Mouse (Mus musculus) hindbrain, embryonic 13.5 days (tissue): ENCODE measurements around the gene Ralgapb. TPM values are rescaled to one million over a fixed set of nuclear protein-coding genes. Genes with fewer than 3 reads are reported as not detected.

Source experiments
- ATAC-seq: fragments of 200-750 bp; cut with Nextera tagmentation; 2 replicates; pipeline ENCODE4 v1.8.0; 2017; ENCODE audit warnings: moderate TSS enrichment; ENCODE audit not compliant: low FRiP score
- H3K27ac ChIP-seq: fragments of 300-500 bp; sonication (generic); 2 replicates; pipeline ENCODE4 v1.5.1; 2015; ENCODE audit warnings: inconsistent platforms, mild to moderate bottlenecking, moderate library complexity
- H3K27me3 ChIP-seq: fragments of 300-500 bp; sonication (generic); 2 replicates; pipeline ENCODE4 v1.6.1; 2015; ENCODE audit warnings: mild to moderate bottlenecking, inconsistent platforms
- H3K36me3 ChIP-seq: fragments of 300-500 bp; sonication (generic); 2 replicates; pipeline ENCODE4 v1.6.1; 2015; ENCODE audit warnings: mild to moderate bottlenecking, inconsistent platforms
- H3K4me1 ChIP-seq: fragments of 300-500 bp; sonication (generic); replicated peaks from 2 replicates; pipeline ENCODE4 v1.6.1; 2015; ENCODE audit warnings: inconsistent platforms
- H3K4me2 ChIP-seq: fragments of 300-500 bp; sonication (generic); 2 replicates; pipeline ENCODE4 v1.6.1; 2015; ENCODE audit warnings: inconsistent platforms, mild to moderate bottlenecking, moderate library complexity
- H3K4me3 ChIP-seq: fragments of 300-500 bp; sonication (generic); 2 replicates; pipeline ENCODE4 v1.5.1; 2015; ENCODE audit warnings: mild to moderate bottlenecking, inconsistent platforms
- H3K9ac ChIP-seq: fragments of 300-500 bp; sonication (generic); 2 replicates; pipeline ENCODE4 v1.6.1; 2015; ENCODE audit warnings: mild to moderate bottlenecking, inconsistent platforms
- H3K9me3 ChIP-seq: fragments of 300-500 bp; sonication (generic); 2 replicates; pipeline ENCODE4 v1.6.1; 2016; ENCODE audit warnings: inconsistent platforms
- WGBS: fragments of 180-500 bp; shearing (Covaris S2); methylation state at CpG from one replicate; pipeline ENCODE4 v1.1.7; 2015; 5-methylcytosine and 5-hydroxymethylcytosine counted together
- polyA plus RNA-seq: library from polyadenylated mRNA; unstranded; fragments of >200 nt; fragmentation: Nextera tagmentation; extraction: Ambion mirVana; gene quantifications from 2 replicates; pipeline ENCODE4 v1.2.1, GENCODE M21; 2015

Ralgapb gene
- polyA plus RNA-seq, 1 experiment from 2014 or later, result 22.8 TPM

DNA sequence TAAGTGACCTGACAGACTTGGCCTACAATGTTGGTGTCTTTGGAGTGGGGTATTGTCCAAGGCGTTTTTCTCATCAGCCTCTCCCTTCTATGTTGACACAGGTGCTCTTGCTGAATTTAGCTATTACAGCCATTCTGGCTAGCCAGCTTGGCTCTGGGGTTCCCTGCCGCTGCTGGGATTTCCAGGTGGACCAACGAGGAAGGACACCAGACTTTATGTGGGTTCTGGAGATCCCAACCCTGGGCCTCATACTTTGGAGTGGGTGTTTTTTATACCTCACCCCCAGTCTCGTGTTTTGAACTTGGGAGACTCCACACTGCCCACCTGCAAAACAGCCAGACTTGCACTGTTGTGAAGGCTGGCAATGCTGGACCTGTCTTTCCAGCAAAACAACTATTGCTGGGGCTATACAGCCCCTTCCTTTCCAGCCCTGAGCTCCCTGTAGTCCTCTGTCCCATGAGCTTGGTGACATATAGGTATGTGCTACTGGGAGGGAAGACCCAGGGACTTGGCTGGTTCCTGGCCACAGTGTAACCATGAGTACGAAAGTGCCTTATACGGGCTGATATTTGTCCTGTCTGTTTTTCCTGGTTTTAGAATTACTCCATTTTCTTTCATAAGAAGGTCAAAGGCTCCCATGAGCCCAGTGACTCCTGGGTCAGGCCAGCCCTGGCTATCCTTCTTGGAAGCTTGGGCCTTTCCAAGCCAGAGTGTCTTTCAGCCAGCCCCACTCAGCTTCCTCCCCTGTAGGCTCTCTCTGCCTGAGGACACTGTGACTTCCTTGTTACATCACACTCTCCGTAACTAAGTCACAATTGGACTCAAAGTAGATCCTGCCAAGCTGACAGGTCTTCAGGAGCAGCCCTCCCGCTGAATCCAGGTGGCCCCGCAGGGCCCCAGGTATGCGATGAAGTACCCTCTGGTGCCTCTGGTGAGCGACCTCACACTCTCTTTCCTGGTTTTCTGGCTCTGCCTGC lies 92.5 kb downstream of the Ralgapb start, which contains the start of gene Adig:
Gene Adig (plus strand): TSS at position 777 of the 977 bp plus-strand sequence.
- Histone ChIP-seq H3K9ac (no peak within 1 kb of the TSS), H3K36me3 (peaks cover 31% of the 10 kb centered on the region), H3K27me3 (no peaks in the 10 kb centered on the region), H3K27ac (no peak within 1 kb of the TSS), H3K4me1 (no peaks in the 10 kb centered on the region), H3K4me3 (no peak within 1 kb of the TSS), H3K9me3 (no peaks in the 10 kb centered on the region), H3K4me2 (no peak within 1 kb of the TSS)
- no peak for ATAC-seq
- 80% methylated on average over 11 of the region's 11 CpGs for WGBS

DNA sequence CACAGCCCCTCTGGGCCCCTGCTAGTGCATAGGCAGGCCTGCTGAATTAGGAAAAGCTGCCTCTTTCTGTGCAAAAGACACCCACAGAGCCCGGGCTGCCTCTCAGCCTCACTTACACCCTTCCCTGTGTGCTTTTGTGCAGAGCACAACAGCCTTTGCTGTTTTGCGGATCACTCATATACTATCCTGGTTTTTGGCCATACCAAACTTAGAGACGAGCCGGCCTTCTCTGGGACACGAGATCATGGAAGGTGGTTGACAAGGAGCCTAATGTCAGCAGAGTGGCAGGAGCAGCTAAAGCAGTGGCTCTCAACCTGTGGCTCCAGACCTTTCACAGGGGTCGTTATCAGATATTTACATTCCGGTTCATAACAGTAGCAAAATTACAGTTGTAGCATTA lies 93.6 kb downstream of the Ralgapb start:
- Histone ChIP-seq H3K4me2 (no peak overlapping the region), H3K9me3 (no peaks in the 10 kb centered on the region), H3K27ac (no peak overlapping the region), H3K27me3 (no peaks in the 10 kb centered on the region), H3K9ac (no peak overlapping the region), H3K4me1 (no peaks in the 10 kb centered on the region), H3K36me3 (peaks cover 21% of the 10 kb centered on the region), H3K4me3 (no peak overlapping the region)
- WGBS, result 89% methylated on average over 7 of the region's 7 CpGs
- ATAC-seq, result no peak

DNA sequence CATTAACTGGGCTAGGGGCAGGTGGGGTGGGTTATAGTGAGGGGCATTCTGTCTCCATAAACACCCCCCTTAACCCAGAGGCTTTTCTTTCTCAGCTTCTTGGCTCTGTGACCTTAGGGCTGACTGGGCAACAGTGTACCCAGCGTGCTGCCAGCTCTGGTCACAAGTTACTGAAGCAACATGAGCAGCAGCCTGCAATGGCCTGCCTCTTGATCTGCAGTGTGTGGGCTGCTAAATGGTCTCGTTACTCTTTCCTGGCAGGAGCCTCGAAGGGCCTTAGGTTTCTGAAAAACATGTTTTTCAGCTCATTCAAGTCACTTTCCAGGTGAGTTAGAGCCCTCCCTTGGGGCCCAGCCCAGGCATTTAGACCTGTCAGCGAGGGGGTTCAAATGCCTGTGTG lies 94.0 kb downstream of the Ralgapb start:
- Histone ChIP-seq H3K4me2 (no peak overlapping the region), H3K36me3 (peaks cover 17% of the 10 kb centered on the region), H3K9ac (no peak overlapping the region), H3K9me3 (no peaks in the 10 kb centered on the region), H3K4me3 (no peak overlapping the region), H3K27me3 (no peaks in the 10 kb centered on the region), H3K4me1 (no peaks in the 10 kb centered on the region), H3K27ac (no peak overlapping the region)
- WGBS, result 74% methylated on average over 4 of the region's 4 CpGs
- ATAC-seq, result no peak

DNA sequence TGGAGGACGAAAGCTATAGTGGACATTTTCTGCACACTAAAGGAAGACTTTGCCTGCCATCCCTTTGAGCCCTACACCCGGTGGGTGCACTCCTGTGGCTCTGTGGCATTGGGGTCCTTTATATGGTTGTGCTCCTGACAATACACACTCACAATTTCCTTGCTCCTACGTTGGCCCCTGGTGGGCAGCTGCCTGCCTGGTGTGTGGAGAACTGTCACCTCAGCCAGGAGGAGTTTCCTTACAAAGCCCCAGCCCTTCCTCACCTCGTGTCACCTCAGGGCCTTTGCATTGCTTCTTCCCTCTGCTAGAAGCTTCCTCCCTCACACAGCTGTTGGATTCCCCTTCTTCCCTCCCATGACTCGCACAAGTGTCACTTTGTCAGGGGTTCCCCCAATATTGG lies 96.8 kb downstream of the Ralgapb start:
- Histone ChIP-seq H3K4me3 (no peak overlapping the region), H3K27me3 (no peaks in the 10 kb centered on the region), H3K27ac (no peak overlapping the region), H3K9ac (no peak overlapping the region), H3K36me3 (no peaks in the 10 kb centered on the region), H3K4me2 (no peak overlapping the region), H3K4me1 (no peaks in the 10 kb centered on the region), H3K9me3 (no peaks in the 10 kb centered on the region)
- no peak for ATAC-seq
- 89% methylated on average over 5 of the region's 5 CpGs for WGBS

DNA sequence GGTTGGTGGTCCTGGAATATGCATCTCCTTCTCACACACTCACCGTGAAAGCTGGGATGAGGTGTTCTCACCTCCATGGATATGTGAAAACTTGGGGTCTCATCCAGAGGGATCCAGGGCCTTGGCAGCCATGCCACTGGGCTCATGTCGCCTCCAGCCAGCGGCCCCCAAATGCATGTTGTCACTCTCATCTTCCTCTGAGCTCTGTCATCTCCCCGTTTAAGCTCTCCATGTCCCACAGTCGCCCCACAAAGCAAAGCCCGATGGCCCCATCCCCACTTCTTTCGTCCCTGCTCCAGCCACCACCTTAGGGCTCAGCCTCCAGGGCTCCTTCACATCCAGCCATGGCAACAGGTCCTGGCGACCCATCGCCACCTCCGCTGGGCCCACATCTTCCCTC lies 97.4 kb downstream of the Ralgapb start:
- Histone ChIP-seq H3K4me2 (no peak overlapping the region), H3K36me3 (no peaks in the 10 kb centered on the region), H3K4me1 (no peaks in the 10 kb centered on the region), H3K27ac (no peak overlapping the region), H3K9ac (no peak overlapping the region), H3K4me3 (no peak overlapping the region), H3K27me3 (no peaks in the 10 kb centered on the region), H3K9me3 (no peaks in the 10 kb centered on the region)
- no peak for ATAC-seq
- WGBS, result 96% methylated on average over 10 of the region's 10 CpGs

DNA sequence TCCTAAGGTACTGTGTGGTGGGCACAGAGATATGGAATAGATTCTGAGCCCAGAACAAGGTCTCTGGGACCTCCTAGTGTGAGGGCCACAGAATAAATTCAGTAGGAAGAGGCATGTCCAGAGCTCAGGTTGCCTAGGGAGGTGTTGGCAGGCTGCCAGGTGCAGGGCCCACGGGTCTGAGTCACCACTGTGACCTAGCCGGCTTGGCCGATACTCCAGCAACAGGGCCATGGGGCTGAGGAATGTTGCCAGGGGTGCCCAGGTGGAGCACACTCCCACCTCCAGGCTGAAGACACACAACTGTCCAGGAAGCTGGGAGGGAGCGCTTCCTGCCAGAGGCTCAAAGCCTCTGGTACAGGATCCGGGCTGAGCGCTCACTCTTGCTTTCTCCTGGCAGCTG lies 101.0 kb downstream of the Ralgapb start:
- Histone ChIP-seq H3K36me3 (no peaks in the 10 kb centered on the region), H3K27ac (no peak overlapping the region), H3K27me3 (no peaks in the 10 kb centered on the region), H3K9ac (no peak overlapping the region), H3K4me1 (no peaks in the 10 kb centered on the region), H3K9me3 (no peaks in the 10 kb centered on the region), H3K4me2 (no peak overlapping the region), H3K4me3 (no peak overlapping the region)
- ATAC-seq, result no peak
- WGBS, result 70% methylated on average over 6 of the region's 6 CpGs

DNA sequence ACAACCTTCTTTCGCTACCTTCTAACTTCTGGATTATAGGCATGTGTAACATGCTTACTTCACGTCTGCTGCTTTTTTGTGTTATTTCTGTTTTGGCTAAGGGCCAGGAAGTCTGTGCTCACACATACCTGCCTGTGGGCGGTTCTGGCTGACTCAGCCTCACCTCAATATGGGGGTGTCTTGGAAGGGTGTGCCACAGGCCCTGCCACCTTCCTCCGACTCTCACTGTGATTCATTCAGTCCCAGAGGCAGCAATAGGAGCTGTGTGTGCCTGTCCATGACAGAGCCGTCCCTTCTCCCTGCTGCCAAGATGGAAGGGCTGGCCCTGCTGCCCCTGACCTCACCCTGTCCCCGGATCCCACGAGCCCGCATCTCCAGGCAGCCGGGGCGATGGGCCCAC lies 102.9 kb downstream of the Ralgapb start, which contains the start of gene Arhgap40:
Gene Arhgap40 (plus strand): TSS at position 269 of the 400 bp plus-strand sequence.
- no peaks in the 10 kb centered on the region for H3K9me3 ChIP-seq
- no peak within 1 kb of the TSS for H3K9ac ChIP-seq
- ATAC-seq, result no peak
- no peaks in the 10 kb centered on the region for H3K4me1 ChIP-seq
- no peaks in the 10 kb centered on the region for H3K27me3 ChIP-seq
- WGBS, result 88% methylated on average over 10 of the region's 10 CpGs
- no peak within 1 kb of the TSS for H3K27ac ChIP-seq
- no peak within 1 kb of the TSS for H3K4me2 ChIP-seq
- H3K4me3 ChIP-seq, result no peak within 1 kb of the TSS
- H3K36me3 ChIP-seq, result no peaks in the 10 kb centered on the region

DNA sequence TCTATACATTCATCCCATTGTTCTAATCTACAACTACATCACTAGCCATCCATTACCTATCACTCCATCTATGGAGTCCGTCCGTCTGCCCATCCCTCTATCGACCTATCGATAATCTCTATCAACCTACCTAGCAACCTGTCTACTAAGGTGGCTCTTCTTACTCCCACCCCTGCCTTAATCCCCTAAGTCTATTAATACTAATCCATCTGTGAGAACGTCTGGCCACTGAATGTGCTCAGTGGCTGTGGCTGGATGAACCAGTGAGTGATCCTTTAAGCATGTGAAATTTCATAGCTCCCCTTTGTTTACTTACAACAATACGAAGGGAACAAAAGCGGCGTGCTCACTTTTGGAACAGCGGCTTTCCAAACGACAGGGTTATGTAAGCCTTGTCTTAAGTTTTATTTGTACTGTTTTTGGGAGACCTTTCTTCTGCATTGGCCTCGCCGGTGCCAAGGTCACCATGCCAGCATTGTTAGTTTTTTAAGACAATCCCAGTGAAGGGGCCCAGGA lies 104.2 kb downstream of the Ralgapb start:
- H3K9me3 ChIP-seq, result no peaks in the 10 kb centered on the region
- 80% methylated on average over 12 of the region's 12 CpGs for WGBS
- no peaks in the 10 kb centered on the region for H3K4me1 ChIP-seq
- H3K27ac ChIP-seq, result no peak overlapping the region
- H3K9ac ChIP-seq, result no peak overlapping the region
- no peaks in the 10 kb centered on the region for H3K27me3 ChIP-seq
- H3K4me2 ChIP-seq, result no peak overlapping the region
- no peak overlapping the region for H3K4me3 ChIP-seq
- no peaks in the 10 kb centered on the region for H3K36me3 ChIP-seq
- no peak for ATAC-seq

DNA sequence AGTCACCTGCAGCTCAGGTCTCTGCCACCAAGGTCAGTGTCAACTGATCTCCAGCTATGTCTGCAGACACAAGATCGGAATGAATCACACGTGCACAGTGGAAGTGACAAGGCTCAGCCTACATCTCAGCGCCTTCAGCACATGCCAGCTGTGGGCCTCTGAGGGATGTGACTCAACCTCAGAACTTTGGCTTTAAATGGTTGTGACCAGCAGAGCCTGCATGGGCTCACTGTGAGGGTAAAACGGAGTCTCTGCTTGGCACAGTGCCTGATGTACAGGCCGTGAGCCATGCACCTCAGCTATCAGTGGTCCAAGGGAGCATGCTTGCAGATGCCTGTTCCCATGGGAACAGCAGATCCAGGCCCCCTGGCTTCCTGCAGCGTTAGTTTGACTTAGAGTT lies 108.9 kb downstream of the Ralgapb start:
- Histone ChIP-seq H3K9me3 (no peaks in the 10 kb centered on the region), H3K4me2 (no peak overlapping the region), H3K36me3 (no peaks in the 10 kb centered on the region), H3K4me3 (no peak overlapping the region), H3K27me3 (no peaks in the 10 kb centered on the region), H3K27ac (no peak overlapping the region), H3K9ac (no peak overlapping the region), H3K4me1 (no peaks in the 10 kb centered on the region)
- 64% methylated on average over 6 of the region's 6 CpGs for WGBS
- ATAC-seq, result no peak

DNA sequence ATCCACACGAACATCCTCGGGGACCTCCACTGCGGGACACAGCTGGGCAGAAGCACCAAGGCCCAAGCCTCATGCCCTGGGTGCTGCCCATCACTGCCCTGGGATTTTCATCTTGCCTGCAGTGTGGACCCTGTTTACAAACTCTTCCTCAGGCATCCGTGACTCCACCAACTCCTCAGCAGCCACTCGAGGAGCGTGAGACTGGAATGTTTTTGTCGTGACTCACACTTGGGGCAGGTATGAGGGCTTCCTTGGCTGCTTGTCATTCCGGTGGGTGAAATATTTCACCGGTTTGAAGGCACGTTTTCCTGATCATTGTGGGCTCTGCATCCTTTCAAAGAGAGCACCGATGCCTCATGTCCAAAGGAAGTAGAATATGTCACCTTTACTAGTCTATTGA lies 109.4 kb downstream of the Ralgapb start:
- Histone ChIP-seq H3K27ac (no peak overlapping the region), H3K4me3 (no peak overlapping the region), H3K4me2 (no peak overlapping the region), H3K27me3 (no peaks in the 10 kb centered on the region), H3K9ac (no peak overlapping the region), H3K4me1 (no peaks in the 10 kb centered on the region), H3K9me3 (no peaks in the 10 kb centered on the region), H3K36me3 (no peaks in the 10 kb centered on the region)
- no peak for ATAC-seq
- 87% methylated on average over 11 of the region's 11 CpGs for WGBS

DNA sequence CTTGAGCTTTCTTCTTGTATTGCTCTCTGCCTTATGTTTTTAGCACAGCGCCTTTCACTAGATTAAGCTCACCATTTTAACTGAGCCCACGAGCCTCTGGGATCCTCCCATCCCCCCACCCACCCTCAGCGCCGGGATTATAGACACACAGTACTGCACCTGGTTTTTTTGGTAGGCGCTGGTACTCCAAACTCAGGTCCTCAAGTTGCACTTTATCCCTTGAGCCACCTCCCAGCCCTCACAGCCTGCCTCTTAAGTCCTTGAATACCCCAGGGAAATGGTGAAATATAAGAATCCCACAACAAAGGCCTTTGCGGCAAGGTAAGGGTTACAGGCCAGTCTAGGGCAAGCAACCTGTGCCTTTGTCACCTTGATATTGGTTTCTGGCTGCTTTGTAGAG lies 110.2 kb downstream of the Ralgapb start:
- H3K36me3 ChIP-seq, result no peaks in the 10 kb centered on the region
- H3K4me1 ChIP-seq, result no peaks in the 10 kb centered on the region
- 88% methylated on average over 6 of the region's 6 CpGs for WGBS
- H3K4me3 ChIP-seq, result no peak overlapping the region
- H3K27me3 ChIP-seq, result no peaks in the 10 kb centered on the region
- no peak overlapping the region for H3K4me2 ChIP-seq
- no peaks in the 10 kb centered on the region for H3K9me3 ChIP-seq
- no peak overlapping the region for H3K9ac ChIP-seq
- no peak overlapping the region for H3K27ac ChIP-seq
- ATAC-seq, result no peak

DNA sequence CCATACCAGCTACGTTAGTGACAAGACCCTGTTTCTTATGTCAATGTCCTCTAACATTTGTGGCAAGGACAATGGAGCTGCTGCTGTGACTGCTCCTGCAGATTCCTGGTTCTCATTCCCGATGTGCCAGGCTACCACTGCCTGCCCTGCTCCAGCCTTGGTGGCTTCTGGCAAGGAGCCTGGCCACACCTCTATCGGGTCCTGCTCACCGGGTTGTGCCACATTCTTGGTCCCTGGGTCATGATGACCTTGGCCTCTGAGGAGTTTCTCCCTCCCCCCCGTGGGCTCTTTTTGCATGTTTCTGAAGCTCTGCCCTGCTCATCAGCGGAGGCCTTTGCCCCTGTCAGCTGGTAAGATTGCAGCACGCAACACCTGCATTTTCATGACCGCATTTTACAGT lies 113.4 kb downstream of the Ralgapb start:
- no peak overlapping the region for H3K4me2 ChIP-seq
- H3K4me1 ChIP-seq, result no peaks in the 10 kb centered on the region
- H3K27me3 ChIP-seq, result no peaks in the 10 kb centered on the region
- no peak overlapping the region for H3K9ac ChIP-seq
- no peaks in the 10 kb centered on the region for H3K36me3 ChIP-seq
- WGBS, result 79% methylated on average over 8 of the region's 8 CpGs
- no peak overlapping the region for H3K4me3 ChIP-seq
- H3K27ac ChIP-seq, result no peak overlapping the region
- no peaks in the 10 kb centered on the region for H3K9me3 ChIP-seq
- no peak for ATAC-seq
